9 mouse cellular contexts compared by ENCODE assay signal in genomic region chr2:163481539-163482029, GRCm38 (mm10). TPM values are rescaled to one million over a fixed set of nuclear protein-coding genes. Genes with fewer than 3 reads are reported as not detected.
DNase-seq lines count a peak whose midpoint lies in the region; ATAC-seq lines count a peak whose summit lies in the region.
"Had no signal": no experiment of that assay in that cellular context is flagged by ENCODE, and none has a peak within 500 bp of the region (broad histone marks: within the 10 kb centered on the region; RNA-seq: fewer than 3 reads in every experiment).

No protein-coding gene starts in this region.

- peak overlapping the region; percentile 20 for H3K4me3 ChIP-seq in embryonic facial prominence, embryonic 14.5 days (ENCODE audit: low read depth, low read length)
- H3K4me3 ChIP-seq in lung, embryonic 16.5 days (ENCODE audit: low read length): peak overlapping the region; percentile 6; the same call in 1 of the 2 replicates
- peak overlapping the region; percentile 16 for H3K4me3 ChIP-seq in stomach, embryonic 16.5 days (replicated peaks; ENCODE audit: low read length)

- no peaks in the 10 kb centered on the region for H3K9me3 ChIP-seq in embryonic facial prominence, embryonic 14.5 days (ENCODE audit: control insufficient read depth, low read length)
- H3K9me3 ChIP-seq in lung, embryonic 16.5 days (ENCODE audit: control insufficient read depth, low read length): no peaks in the 10 kb centered on the region
- H3K9me3 ChIP-seq in stomach, embryonic 16.5 days (replicated peaks; ENCODE audit: control insufficient read depth, low read length): no peaks in the 10 kb centered on the region

- H3K9ac ChIP-seq in embryonic facial prominence, embryonic 14.5 days (ENCODE audit: low read depth, low read length): 0 out of 2 replicates have a peak overlapping the region, but pooled peaks have one; percentile 14
- H3K9ac ChIP-seq in lung, embryonic 16.5 days (ENCODE audit: low read length): no peak overlapping the region; the same call in 1 of the 2 replicates
- H3K9ac ChIP-seq in stomach, embryonic 16.5 days (ENCODE audit: low read length): peak overlapping the region; percentile 39; the same call in 1 of the 2 replicates

- peak; percentile 53; the same call in 1 of the 2 replicates for ATAC-seq in embryonic facial prominence, embryonic 14.5 days (ENCODE audit: low read depth)
- ATAC-seq in lung, embryonic 16.5 days (ENCODE audit: low read depth): peak; percentile 36
- ATAC-seq in stomach, embryonic 16.5 days (ENCODE audit: insufficient read depth, low FRiP score): peak; percentile 73; the same call in 1 of the 2 replicates
- ATAC-seq in inflammation-experienced regulatory T-cells, adult 6 months: no peak

- peaks cover 26% of the 10 kb centered on the region for H3K27me3 ChIP-seq in embryonic facial prominence, embryonic 14.5 days (replicated peaks; ENCODE audit: control insufficient read depth, insufficient read depth, low read length)
- peaks cover 19% of the 10 kb centered on the region for H3K27me3 ChIP-seq in lung, embryonic 16.5 days (ENCODE audit: control insufficient read depth, insufficient read depth, low read depth, low read length)
- peaks cover 9% of the 10 kb centered on the region for H3K27me3 ChIP-seq in stomach, embryonic 16.5 days (ENCODE audit: control insufficient read depth, insufficient read depth, low read length)

- no peaks in the 10 kb centered on the region for H3K36me3 ChIP-seq in embryonic facial prominence, embryonic 14.5 days (ENCODE audit: control insufficient read depth, insufficient read depth, low read length)
- no peaks in the 10 kb centered on the region for H3K36me3 ChIP-seq in lung, embryonic 16.5 days (ENCODE audit: control insufficient read depth, insufficient read depth, low read length)
- no peaks in the 10 kb centered on the region for H3K36me3 ChIP-seq in stomach, embryonic 16.5 days (ENCODE audit: control insufficient read depth, insufficient read depth, low read length)

- DNase-seq in brain, adult 2 months (ENCODE audit: low read depth, low spot score): peak; percentile 27
- DNase-seq in embryonic facial prominence, embryonic 14.5 days (ENCODE audit: low spot score): peak; percentile 41
- DNase-seq in kidney, adult 18-20 months: peak; percentile 46
- no peak for DNase-seq in urinary bladder, postnatal 4 days (ENCODE audit: low spot score in 2 of 2)
- no peak for DNase-seq in layer of hippocampus, postnatal 25 days (ENCODE audit: extremely low spot score in 1 of 2, low spot score in 1 of 2)

- under 1% methylated on average over 15 of the region's 21 CpGs for WGBS in embryonic facial prominence, embryonic 14.5 days
- WGBS in lung, embryonic 16.5 days: 1% methylated on average over 21 of the region's 21 CpGs
- WGBS in stomach, embryonic 16.5 days: 2% methylated on average over 21 of the region's 21 CpGs

- H3K4me1 ChIP-seq in embryonic facial prominence, embryonic 14.5 days (ENCODE audit: control insufficient read depth, insufficient read depth, low read length): 0 out of 2 replicates have a peak, but pooled peaks cover 7% of the 10 kb centered on the region
- peaks cover 3% of the 10 kb centered on the region; the same call in 1 of the 2 replicates for H3K4me1 ChIP-seq in lung, embryonic 16.5 days (replicated peaks; ENCODE audit: control insufficient read depth, insufficient read depth, low read length)
- no peaks in the 10 kb centered on the region for H3K4me1 ChIP-seq in stomach, embryonic 16.5 days (ENCODE audit: control insufficient read depth, insufficient read depth, low read length)

- peak overlapping the region; percentile 43 for H3K4me2 ChIP-seq in embryonic facial prominence, embryonic 14.5 days (ENCODE audit: low read depth, low read length)
- H3K4me2 ChIP-seq in lung, embryonic 16.5 days (ENCODE audit: low read depth, low read length): peak overlapping the region; percentile 43
- H3K4me2 ChIP-seq in stomach, embryonic 16.5 days (ENCODE audit: low read depth, low read length): peak overlapping the region; percentile 46

- no peak overlapping the region for H3K27ac ChIP-seq in embryonic facial prominence, embryonic 14.5 days (replicated peaks; ENCODE audit: low read depth, low read length)
- no peak overlapping the region for H3K27ac ChIP-seq in lung, embryonic 16.5 days (ENCODE audit: low read length)
- no peak overlapping the region for H3K27ac ChIP-seq in stomach, embryonic 16.5 days (ENCODE audit: low read length)

RNA-seq across cellular contexts. Expression of gene Fitm2, which starts 9.2 kb away (rescaled TPM):
- polyA plus RNA-seq in embryonic facial prominence, embryonic 14.5 days (2014; fragmentation: Nextera tagmentation; extraction: Ambion mirVana): 11.3 and 12.6 TPM in 2 replicates
- 9.5 and 9.9 TPM in 2 replicates for polyA plus RNA-seq in lung, embryonic 16.5 days (2015; fragmentation: Nextera tagmentation; extraction: Ambion mirVana)
- polyA plus RNA-seq in stomach, embryonic 16.5 days (2015; fragmentation: Nextera tagmentation; extraction: Ambion mirVana): 11.6 and 12.1 TPM in 2 replicates
- 10 to 100 TPM; 17.6 to 20.8 TPM for total RNA-seq in layer of hippocampus, postnatal 25 days (2021)
- 1 to 10 TPM; 1.3 to 3.0 (median 2.2) TPM for polyA plus RNA-seq in inflammation-experienced regulatory T-cells, adult 6 months (2017; shearing (Covaris generic))

RNA-seq across cellular contexts. Expression of gene R3hdml, which starts 10.5 kb away (rescaled TPM):
- polyA plus RNA-seq in embryonic facial prominence, embryonic 14.5 days (2014; fragmentation: Nextera tagmentation; extraction: Ambion mirVana): 0.15 and 0.25 TPM in 2 replicates
- not detected in 2 replicates for polyA plus RNA-seq in lung, embryonic 16.5 days (2015; fragmentation: Nextera tagmentation; extraction: Ambion mirVana)
- polyA plus RNA-seq in stomach, embryonic 16.5 days (2015; fragmentation: Nextera tagmentation; extraction: Ambion mirVana): not detected in 2 replicates
- not detected for total RNA-seq in layer of hippocampus, postnatal 25 days (2021)
- not detected for polyA plus RNA-seq in inflammation-experienced regulatory T-cells, adult 6 months (2017; shearing (Covaris generic))
- polyA plus RNA-seq: cortical plate, adult 2 months had no signal

RNA-seq across cellular contexts. Expression of gene Hnf4a, which starts 25.0 kb away (rescaled TPM):
- not detected in 2 replicates for polyA plus RNA-seq in embryonic facial prominence, embryonic 14.5 days (2014; fragmentation: Nextera tagmentation; extraction: Ambion mirVana)
- polyA plus RNA-seq in lung, embryonic 16.5 days (2015; fragmentation: Nextera tagmentation; extraction: Ambion mirVana): 0.34 TPM in 1 of 2 replicates, not detected in the other
- 34.1 and 41.4 TPM in 2 replicates for polyA plus RNA-seq in stomach, embryonic 16.5 days (2015; fragmentation: Nextera tagmentation; extraction: Ambion mirVana)
- not detected for total RNA-seq in layer of hippocampus, postnatal 25 days (2021)
- not detected for polyA plus RNA-seq in inflammation-experienced regulatory T-cells, adult 6 months (2017; shearing (Covaris generic))
- polyA plus RNA-seq: cortical plate, adult 2 months had no signal

RNA-seq across cellular contexts. Expression of gene Gdap1l1, which starts 43.3 kb away (rescaled TPM):
- polyA plus RNA-seq in embryonic facial prominence, embryonic 14.5 days (2014; fragmentation: Nextera tagmentation; extraction: Ambion mirVana): 6.2 and 6.9 TPM in 2 replicates
- polyA plus RNA-seq in lung, embryonic 16.5 days (2015; fragmentation: Nextera tagmentation; extraction: Ambion mirVana): 0.89 and 0.92 TPM in 2 replicates
- 5.2 and 5.3 TPM in 2 replicates for polyA plus RNA-seq in stomach, embryonic 16.5 days (2015; fragmentation: Nextera tagmentation; extraction: Ambion mirVana)
- total RNA-seq in layer of hippocampus, postnatal 25 days (2021): 10 to 100 TPM; 64.5 to 74.6 TPM
- polyA plus RNA-seq in inflammation-experienced regulatory T-cells, adult 6 months (2017; shearing (Covaris generic)): under 1 TPM in 1 of 3 experiments, not detected in 2; 0.39 TPM

RNA-seq across cellular contexts. Expression of gene Oser1, which starts 57.1 kb away (rescaled TPM):
- polyA plus RNA-seq in embryonic facial prominence, embryonic 14.5 days (2014; fragmentation: Nextera tagmentation; extraction: Ambion mirVana): 79.0 and 82.1 TPM in 2 replicates
- 83.2 and 89.9 TPM in 2 replicates for polyA plus RNA-seq in lung, embryonic 16.5 days (2015; fragmentation: Nextera tagmentation; extraction: Ambion mirVana)
- polyA plus RNA-seq in stomach, embryonic 16.5 days (2015; fragmentation: Nextera tagmentation; extraction: Ambion mirVana): 79.0 and 86.1 TPM in 2 replicates
- 10 to 100 TPM; 20.4 to 21.5 TPM for total RNA-seq in layer of hippocampus, postnatal 25 days (2021)
- 100 to 1,000 TPM; 120 to 137 (median 126) TPM for polyA plus RNA-seq in inflammation-experienced regulatory T-cells, adult 6 months (2017; shearing (Covaris generic))

Comparison
In these comparisons a context has a peak if more than half of its experiments do, and no peak if none do; other contexts are left out.
1. DNase-seq: peak in brain, adult 2 months (single experiment), embryonic facial prominence, embryonic 14.5 days (single experiment) and kidney, adult 18-20 months (single experiment); none in urinary bladder, postnatal 4 days (0 of 2) and layer of hippocampus, postnatal 25 days (0 of 2).
2. RNA of gene Hnf4a, which starts 25.0 kb away (polyA plus RNA-seq): 34.1 to 41.4 TPM in stomach, embryonic 16.5 days; 0.34 TPM in lung, embryonic 16.5 days, not detected in embryonic facial prominence, embryonic 14.5 days and not detected in inflammation-experienced regulatory T-cells, adult 6 months; every median in the first group is over 10 times any median in the second.
3. Peak in every context shown above with its lines, with median percentiles within 50 percentile points of each other: H3K4me2 ChIP-seq and H3K4me3 ChIP-seq.